Mouse (Mus musculus): Measurements from ENCODE around the gene Ddx58. TPM values are rescaled to one million over a fixed set of nuclear protein-coding genes. Genes with fewer than 3 reads are reported as not detected.

Ddx58 gene
- 88.8 TPM for total RNA-seq (2023)

DNA sequence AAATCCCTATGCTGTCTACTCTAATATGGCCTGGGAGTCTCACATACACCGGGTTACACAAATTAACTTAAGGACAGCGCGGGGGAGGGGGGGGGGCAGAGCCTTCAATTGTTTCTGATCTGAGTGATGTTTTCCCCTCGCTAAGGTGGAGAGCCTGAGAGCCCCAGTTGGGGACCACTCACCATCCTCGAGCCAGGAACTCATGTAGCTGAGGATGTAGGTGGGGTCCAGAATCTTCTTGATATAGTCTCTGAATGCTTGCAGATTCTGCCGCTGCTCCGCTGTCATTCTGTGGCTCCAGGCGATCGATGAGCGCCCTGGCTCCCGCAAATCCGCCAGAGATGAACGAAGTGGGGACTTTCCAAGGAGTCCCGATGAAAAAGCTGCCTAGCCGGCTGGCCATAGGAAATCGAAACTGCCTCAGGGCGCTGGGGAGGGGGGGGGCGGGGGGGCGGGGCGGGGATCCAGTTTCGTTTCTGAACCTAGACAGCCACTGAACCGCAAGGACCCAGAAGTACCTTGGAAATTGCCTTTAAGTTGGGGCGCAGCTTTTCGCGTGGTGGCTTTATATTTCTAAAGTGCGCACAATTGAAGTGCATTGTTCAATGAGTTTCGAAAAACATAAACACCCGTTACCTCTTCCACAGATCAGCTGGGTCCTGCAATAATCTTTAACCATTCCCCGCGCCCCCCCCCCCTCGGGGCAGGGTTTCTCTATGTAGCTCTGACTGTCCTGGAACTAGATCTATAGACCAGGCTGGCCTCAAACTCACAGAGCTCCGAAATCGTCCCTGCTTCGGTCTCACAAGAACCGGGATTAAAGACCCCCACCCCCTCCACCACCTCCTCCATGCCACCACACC, at the start of gene Ddx58:
Gene Ddx58, minus strand, starts transcription at position 420 of the 863 bp plus-strand sequence.

GRCm38 (mm10) chr4:40279276-40279900, 39.8 kb upstream of the Ddx58 start, which contains the start of gene Ndufb6:
Ndufb6 (minus strand) TSS chr4:40279421.

DNA sequence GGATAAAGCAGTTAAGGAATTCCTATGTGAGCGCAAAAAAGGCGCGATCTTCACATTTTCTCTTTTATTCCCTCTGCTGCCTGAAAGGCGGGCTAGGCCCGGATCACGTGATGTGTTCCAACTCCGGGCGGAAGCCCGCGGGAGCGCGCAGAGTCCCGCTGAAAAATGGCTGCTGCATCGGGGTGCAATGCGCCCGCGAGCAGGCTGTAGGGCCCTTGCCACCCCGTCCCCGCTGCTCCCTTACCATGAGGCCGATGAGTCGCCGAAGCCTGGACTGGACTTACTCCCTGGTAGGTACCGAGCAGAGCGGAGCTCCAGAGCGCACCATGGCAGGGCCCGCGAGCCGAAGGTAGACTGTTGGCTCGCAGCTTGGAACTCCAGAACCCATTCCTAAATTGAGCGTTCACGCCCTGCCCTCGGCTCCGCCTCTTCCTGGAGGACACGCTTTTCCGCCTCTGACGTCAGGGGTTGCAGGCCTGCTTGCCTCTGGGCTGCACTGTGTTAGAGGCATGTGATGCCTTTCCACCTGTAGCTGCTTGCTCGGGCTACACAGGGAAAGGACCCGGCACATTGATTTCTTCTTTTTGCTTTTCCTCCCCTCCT, 29.9 kb upstream of the Ddx58 start, which contains the start of the genes Smim27 and Topors:
Gene Smim27, plus strand, starts transcription at position 150 of the 603 bp plus-strand sequence.
Gene Topors, minus strand, starts transcription at position 421 of the 603 bp plus-strand sequence.

Other genes with a start within 250 kb of the Ddx58 start
- gene Aco1, start 96.7 kb downstream of the Ddx58 start, total RNA-seq (2023): 20.9 TPM
- gene Smim27, start 29.8 kb upstream of the Ddx58 start, total RNA-seq (2023): 33.5 TPM
- gene Topors, start 30.0 kb upstream of the Ddx58 start, total RNA-seq (2023): 38.9 TPM
- gene Ndufb6, start 39.6 kb upstream of the Ddx58 start, total RNA-seq (2023): 34.1 TPM
- not detected for gene Tmem215, start 232.4 kb upstream of the Ddx58 start, total RNA-seq (2023)